Mouse (Mus musculus) midbrain, embryonic 16.5 days (tissue): ENCODE measurements around the gene Col15a1. TPM values are rescaled to one million over a fixed set of nuclear protein-coding genes. Genes with fewer than 3 reads are reported as not detected.
A peak's percentile ranks its signal among the peaks of the same experiment; 100 is the strongest.

Source experiments
- ATAC-seq: fragments of 200-750 bp; cut with Nextera tagmentation; 2 replicates; pipeline ENCODE4 v1.8.0; 2017; ENCODE audit warnings: moderate TSS enrichment
- H3K27ac ChIP-seq: fragments of 300-500 bp; sonication (generic); 2 replicates; pipeline ENCODE4 v1.5.1; 2014; ENCODE audit warnings: mild to moderate bottlenecking, low read length, mixed read lengths
- H3K27me3 ChIP-seq: fragments of 300-500 bp; sonication (generic); 2 replicates; pipeline ENCODE4 v1.6.1; 2014; ENCODE audit warnings: low read depth, low read length, mixed read lengths; ENCODE audit not compliant: control insufficient read depth, insufficient read depth
- H3K36me3 ChIP-seq: fragments of 300-500 bp; sonication (generic); 2 replicates; pipeline ENCODE4 v1.6.1; 2014; ENCODE audit warnings: mild to moderate bottlenecking, low read length, moderate library complexity, mixed read lengths; ENCODE audit not compliant: control insufficient read depth, insufficient read depth
- H3K4me1 ChIP-seq: fragments of 300-500 bp; sonication (generic); 2 replicates; pipeline ENCODE4 v1.6.1; 2014; ENCODE audit warnings: mild to moderate bottlenecking, low read length, mixed read lengths; ENCODE audit not compliant: control insufficient read depth, insufficient read depth
- H3K4me2 ChIP-seq: fragments of 300-500 bp; sonication (generic); 2 replicates; pipeline ENCODE4 v1.6.1; 2014; ENCODE audit warnings: mild to moderate bottlenecking, low read length, mixed read lengths
- H3K4me3 ChIP-seq: fragments of 300-500 bp; sonication (generic); 2 replicates; pipeline ENCODE4 v1.5.1; 2014; ENCODE audit warnings: low read depth, mild to moderate bottlenecking, low read length, moderate library complexity, mixed read lengths
- H3K9ac ChIP-seq: fragments of 300-500 bp; sonication (generic); 2 replicates; pipeline ENCODE4 v1.6.1; 2014; ENCODE audit warnings: low read depth, low read length, mixed read lengths
- H3K9me3 ChIP-seq: fragments of 300-500 bp; sonication (generic); replicated peaks from 2 replicates; pipeline ENCODE4 v1.6.1; 2014; ENCODE audit warnings: mild to moderate bottlenecking, low read length, mixed read lengths; ENCODE audit not compliant: control insufficient read depth, poor library complexity, severe bottlenecking
- WGBS: fragments of 180-500 bp; shearing (Covaris S2); extraction: QIAGEN DNeasy Blood & Tissue Kit; methylation state at CpG from one replicate; pipeline ENCODE4 v1.1.7; 2014; 5-methylcytosine and 5-hydroxymethylcytosine counted together
- polyA plus RNA-seq: library from polyadenylated mRNA; unstranded; fragments of >200 nt; fragmentation: Nextera tagmentation; extraction: Ambion mirVana; gene quantifications from 2 replicates; pipeline ENCODE4 v1.2.1, GENCODE M21; 2015

The Col15a1 gene
- polyA plus RNA-seq, 1 experiment from 2014 or later: 5.3 TPM

DNA sequence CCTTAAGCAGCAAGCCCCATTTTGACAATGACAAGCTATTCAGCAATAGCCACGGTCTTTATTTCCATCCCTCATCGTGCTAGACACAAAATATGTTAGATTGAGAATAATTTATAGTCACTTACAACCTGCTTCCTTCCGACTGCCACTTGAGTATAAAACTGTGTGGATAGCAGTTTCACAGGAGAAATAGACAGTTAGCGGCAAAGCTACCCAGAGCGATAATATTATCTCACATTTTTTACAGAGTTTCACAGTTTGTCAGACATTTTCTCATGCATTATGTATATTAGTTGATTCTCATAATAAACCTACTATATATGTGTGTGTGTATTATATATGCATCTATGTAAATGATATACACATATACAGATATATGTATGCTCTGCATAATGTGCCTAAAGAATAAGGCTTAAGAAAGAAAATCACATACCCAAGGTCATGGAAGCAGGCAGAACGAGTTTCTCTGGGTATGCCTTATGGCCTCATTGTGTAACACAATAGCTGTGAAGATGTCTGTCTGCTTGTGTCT lies 124.9 kb downstream of the Col15a1 start:
- no peak overlapping the region for H3K9ac ChIP-seq
- ATAC-seq: no peak

DNA sequence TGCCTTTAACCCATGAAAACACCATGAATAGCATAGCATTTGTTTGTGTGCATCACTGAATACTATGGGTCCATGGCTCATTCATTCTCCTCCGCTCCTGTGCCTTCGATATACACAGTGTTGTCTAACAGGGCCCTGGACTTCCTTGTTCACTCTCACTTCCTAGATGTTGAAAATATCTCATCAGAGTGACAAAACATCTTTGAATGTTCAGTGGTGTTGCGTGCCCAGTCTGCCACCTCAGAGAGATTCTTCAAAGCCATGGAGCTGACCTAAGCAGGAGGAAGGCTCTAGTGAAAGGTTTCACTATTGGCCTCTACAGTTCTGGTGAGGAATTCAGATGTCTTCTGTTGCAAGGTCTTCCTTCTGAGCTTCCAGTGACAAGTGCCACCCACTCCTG lies 125.6 kb downstream of the Col15a1 start:
- Histone ChIP-seq H3K4me2 (no peak overlapping the region), H3K27me3 (no peaks in the 10 kb centered on the region), H3K9me3 (no peaks in the 10 kb centered on the region), H3K27ac (no peak overlapping the region), H3K4me3 (no peak overlapping the region), H3K36me3 (no peaks in the 10 kb centered on the region), H3K4me1 (no peaks in the 10 kb centered on the region), H3K9ac (no peak overlapping the region)
- no peak for ATAC-seq
- WGBS: 92% methylated on average over 3 of the region's 3 CpGs

More for the DNA sequence above, 124.9 kb downstream of the Col15a1 start:
- Histone ChIP-seq H3K4me2 (no peak overlapping the region), H3K27me3 (no peaks in the 10 kb centered on the region), H3K27ac (no peak overlapping the region), H3K4me3 (no peak overlapping the region), H3K9me3 (no peaks in the 10 kb centered on the region), H3K36me3 (no peaks in the 10 kb centered on the region), H3K4me1 (no peaks in the 10 kb centered on the region)
- WGBS: 87% methylated on average over 6 of the region's 6 CpGs

DNA sequence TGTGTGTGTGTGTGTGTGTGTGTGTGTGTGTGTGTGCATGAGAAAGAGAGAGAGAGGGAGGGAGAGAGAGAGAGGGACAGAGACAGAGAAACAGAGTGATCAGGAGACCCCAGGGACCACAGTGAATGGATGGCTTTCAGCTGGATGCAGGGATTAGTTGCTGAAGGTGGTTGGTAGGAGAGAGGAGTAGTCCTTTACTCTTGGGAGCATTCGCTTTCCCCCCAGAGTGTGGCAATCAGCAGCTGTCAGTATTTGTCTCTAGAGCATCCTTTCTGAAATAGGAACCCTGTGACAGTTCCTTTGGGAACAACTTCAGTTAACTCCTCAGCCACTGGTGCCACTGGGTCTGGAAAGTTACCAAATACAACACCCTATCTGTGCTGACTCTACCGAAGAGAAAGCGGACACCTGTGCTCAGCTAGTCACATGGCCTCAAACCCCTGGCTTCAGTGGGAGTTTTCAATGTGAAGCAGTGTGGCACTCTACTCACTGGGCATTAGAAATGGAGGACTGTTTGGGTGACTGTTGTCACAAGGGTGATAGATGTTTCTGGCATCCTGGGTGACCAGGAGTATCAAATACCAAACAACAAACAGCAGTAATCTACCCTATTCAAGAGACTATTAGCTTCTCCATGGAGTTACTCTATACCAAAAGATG lies 129.1 kb downstream of the Col15a1 start:
- no peak overlapping the region for H3K9ac ChIP-seq
- no peak for ATAC-seq
- H3K36me3 ChIP-seq: no peaks in the 10 kb centered on the region
- no peaks in the 10 kb centered on the region for H3K27me3 ChIP-seq
- WGBS: 89% methylated on average over 3 of the region's 3 CpGs
- no peaks in the 10 kb centered on the region; the same call in 1 of the 2 replicates for H3K4me1 ChIP-seq
- H3K4me2 ChIP-seq: no peak overlapping the region
- H3K9me3 ChIP-seq: no peaks in the 10 kb centered on the region
- no peak overlapping the region for H3K4me3 ChIP-seq
- no peak overlapping the region for H3K27ac ChIP-seq

DNA sequence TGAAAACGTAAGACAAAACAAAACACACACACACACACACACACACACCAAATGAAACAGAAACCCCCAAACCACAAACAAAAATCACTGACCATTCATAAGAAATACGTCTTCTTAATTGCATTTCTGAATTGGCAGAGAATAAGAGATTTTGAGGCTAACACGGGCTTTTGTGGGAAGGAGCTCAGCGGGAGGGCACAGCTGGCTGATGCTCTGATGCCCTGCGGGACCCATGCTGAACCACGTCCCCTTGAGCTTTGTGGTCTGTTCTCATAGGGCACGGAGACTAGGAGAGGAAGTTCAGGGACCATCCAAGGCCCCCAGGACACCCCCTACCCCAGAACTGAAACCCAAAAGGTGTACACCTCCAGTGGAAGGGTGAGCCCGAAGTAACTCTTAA lies 134.7 kb downstream of the Col15a1 start:
- no peak overlapping the region for H3K4me2 ChIP-seq
- H3K9me3 ChIP-seq: no peaks in the 10 kb centered on the region
- WGBS: 27% methylated on average over 8 of the region's 8 CpGs
- no peaks in the 10 kb centered on the region; the same call in 1 of the 2 replicates for H3K4me1 ChIP-seq
- no peak overlapping the region for H3K4me3 ChIP-seq
- H3K9ac ChIP-seq: no peak overlapping the region
- H3K27ac ChIP-seq: no peak overlapping the region
- H3K36me3 ChIP-seq: no peaks in the 10 kb centered on the region
- ATAC-seq: no peak
- H3K27me3 ChIP-seq: no peaks in the 10 kb centered on the region

DNA sequence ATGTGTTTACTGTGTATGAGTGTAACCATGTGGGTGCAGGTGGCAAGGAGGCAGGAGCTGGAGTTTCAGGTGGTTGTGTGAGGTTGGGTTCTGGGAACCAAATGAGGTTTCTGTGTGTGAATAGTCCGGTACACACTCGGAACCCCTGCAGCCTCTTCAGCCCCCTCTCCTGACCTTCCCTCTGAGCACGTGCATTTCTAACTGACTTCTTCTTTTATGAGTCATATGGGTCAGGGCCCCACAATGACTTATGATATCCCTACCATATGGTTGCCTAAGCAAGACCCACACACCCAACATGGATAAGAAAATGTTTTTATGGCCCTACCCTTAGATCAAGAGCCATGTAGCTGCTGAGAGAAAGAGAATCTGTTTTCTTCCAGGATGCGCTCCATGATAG lies 139.1 kb downstream of the Col15a1 start:
- no peak for ATAC-seq
- WGBS: 78% methylated on average over 4 of the region's 4 CpGs
- no peaks in the 10 kb centered on the region for H3K27me3 ChIP-seq

DNA sequence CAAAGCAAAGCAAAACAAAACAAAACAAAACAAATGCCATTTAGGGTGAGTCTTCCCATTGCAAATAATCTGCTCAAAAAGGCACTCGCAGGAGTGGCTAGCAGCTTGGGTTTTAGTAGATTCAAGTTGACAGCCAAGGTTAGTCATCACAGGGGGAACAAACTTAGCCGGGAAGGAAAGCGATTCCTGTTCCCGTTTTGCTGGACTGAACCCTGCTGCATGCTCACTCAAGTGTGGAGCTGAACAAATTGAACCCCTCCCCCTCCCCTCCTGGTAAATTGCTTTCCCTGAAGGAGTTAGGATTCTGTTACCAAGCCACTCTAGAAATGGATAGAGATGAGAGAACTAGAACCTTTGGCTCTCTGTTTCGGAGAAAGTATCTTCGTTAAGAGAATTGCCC lies 141.8 kb downstream of the Col15a1 start:
- Histone ChIP-seq H3K27ac (no peak overlapping the region), H3K36me3 (no peaks in the 10 kb centered on the region), H3K4me1 (peaks cover 12% of the 10 kb centered on the region), H3K4me3 (no peak overlapping the region), H3K4me2 (no peak overlapping the region), H3K27me3 (no peaks in the 10 kb centered on the region), H3K9ac (no peak overlapping the region), H3K9me3 (no peaks in the 10 kb centered on the region)
- no peak for ATAC-seq
- 24% methylated on average over 6 of the region's 6 CpGs for WGBS

More for the DNA sequence above, 139.1 kb downstream of the Col15a1 start:
- Histone ChIP-seq H3K27ac (no peak overlapping the region), H3K4me2 (no peak overlapping the region), H3K9me3 (no peaks in the 10 kb centered on the region), H3K36me3 (no peaks in the 10 kb centered on the region), H3K9ac (no peak overlapping the region), H3K4me3 (no peak overlapping the region), H3K4me1 (peaks cover under 1% of the 10 kb centered on the region; the same call in 1 of the 2 replicates)

DNA sequence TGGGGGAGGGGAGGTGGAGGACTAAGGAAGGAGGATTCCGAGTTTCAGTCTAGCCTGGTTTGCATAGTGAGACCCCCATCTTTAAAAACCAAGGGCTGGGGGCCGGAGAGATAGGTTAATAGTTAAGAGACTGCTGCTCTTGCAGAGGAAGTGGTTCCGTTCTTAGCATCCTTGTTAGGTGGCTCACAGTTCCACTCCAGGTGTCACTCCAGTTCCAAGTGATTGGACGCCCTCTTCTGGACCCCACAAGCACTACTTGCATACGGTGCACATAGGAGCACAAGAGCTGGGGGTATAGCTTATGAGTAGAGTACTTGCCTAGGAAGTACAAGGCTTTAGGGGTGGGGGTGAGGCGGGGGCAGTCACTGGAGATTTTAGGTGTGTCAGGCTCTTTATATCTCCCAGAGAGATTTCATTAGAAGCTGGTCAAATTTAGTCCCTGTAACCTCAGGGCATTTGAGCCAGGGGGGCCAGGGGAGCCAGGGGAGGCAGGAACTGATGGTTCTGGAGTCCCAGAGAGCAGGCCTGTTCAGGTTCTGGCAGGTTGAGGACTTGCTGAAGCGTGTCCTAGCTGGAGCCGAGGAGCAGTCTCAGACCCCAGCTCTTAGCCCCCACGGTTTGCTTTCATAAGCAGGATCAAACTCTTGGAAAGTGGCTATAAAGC lies 143.6 kb downstream of the Col15a1 start:
- 0 out of 2 replicates have a peak, but pooled peaks have one; percentile 8 for ATAC-seq
- Histone ChIP-seq H3K36me3 (no peaks in the 10 kb centered on the region), H3K27ac (peak overlapping the region; percentile 60; the same call in 1 of the 2 replicates), H3K4me3 (no peak overlapping the region; the same call in 1 of the 2 replicates), H3K27me3 (no peaks in the 10 kb centered on the region), H3K9ac (no peak overlapping the region), H3K4me2 (peak overlapping the region; percentile 96), H3K9me3 (no peaks in the 10 kb centered on the region), H3K4me1 (peaks cover 22% of the 10 kb centered on the region)
- 16% methylated on average over 9 of the region's 9 CpGs for WGBS

DNA sequence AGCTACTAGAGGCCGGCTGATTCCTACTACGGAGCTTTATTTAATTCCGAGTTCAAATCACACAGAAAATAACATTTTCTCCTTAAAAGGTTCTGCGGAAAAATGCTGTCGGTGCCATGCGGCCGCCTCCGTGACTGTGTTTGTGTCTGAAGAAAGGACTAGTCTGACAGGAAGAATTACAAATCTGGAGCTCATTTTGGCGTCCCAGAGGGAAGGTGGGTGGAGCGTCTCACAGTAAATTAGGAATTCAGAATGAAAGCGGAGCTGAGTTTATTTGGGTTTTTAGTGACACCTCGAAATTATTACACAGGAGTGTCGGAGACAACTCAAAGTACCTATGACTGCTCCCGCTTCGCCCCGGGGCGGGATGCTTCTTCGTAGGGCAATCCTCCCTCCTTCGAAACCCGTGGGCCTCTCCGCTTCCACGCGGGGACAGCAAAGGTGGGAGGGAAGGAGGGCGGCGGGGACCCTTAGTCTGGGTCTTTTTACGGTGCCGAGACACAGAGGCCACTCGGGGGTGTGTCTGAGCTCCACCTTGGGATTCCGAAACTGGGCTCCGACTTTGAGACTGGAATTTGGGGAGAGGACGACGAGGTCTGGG lies 144.2 kb downstream of the Col15a1 start:
- peak; percentile 30 for ATAC-seq
- Histone ChIP-seq H3K27ac (peak overlapping the region; percentile 60), H3K4me2 (peak overlapping the region; percentile 96), H3K4me3 (peak overlapping the region; percentile 79), H3K9me3 (no peaks in the 10 kb centered on the region), H3K27me3 (no peaks in the 10 kb centered on the region), H3K4me1 (peaks cover 22% of the 10 kb centered on the region), H3K9ac (peak overlapping the region; percentile 90), H3K36me3 (no peaks in the 10 kb centered on the region)
- under 1% methylated on average over 32 of the region's 32 CpGs for WGBS
